Mouse (Mus musculus) olfactory bulb, adult 2 months (tissue): ENCODE results near the gene Nrbf2.

Experiments used
- CTCF ChIP-seq: fragments of 200-500 bp; IDR thresholded peaks from 2 replicates; pipeline ENCODE4 v1.5.1; 2012; ENCODE audit warnings: low read depth, mild to moderate bottlenecking, low read length, moderate library complexity; ENCODE audit not compliant: insufficient read depth
- POLR2A ChIP-seq: fragments of 200-500 bp; IDR thresholded peaks from 2 replicates; pipeline ENCODE4 v1.6.1; 2012; ENCODE audit warnings: mild to moderate bottlenecking, low read depth, low read length, moderate library complexity; ENCODE audit not compliant: insufficient read depth

GRCm38 (mm10) chr10:67216872-67217271 is 68.2 kb downstream of the Nrbf2 start:
- TF ChIP-seq POLR2A: no peak
- TF ChIP-seq CTCF: no peak
